Mouse (Mus musculus) liver, adult 2 months (tissue): ENCODE data around the gene C8a.

Experiments used
- CTCF ChIP-seq: fragments of 200-500 bp; IDR thresholded peaks from 2 replicates; pipeline ENCODE4 v1.5.1; 2011; ENCODE audit warnings: low read depth, low read length, control low read depth
- POLR2A ChIP-seq: fragments of 200-500 bp; IDR thresholded peaks from 2 replicates; pipeline ENCODE4 v1.6.1; 2011; ENCODE audit warnings: low read length, control low read depth; ENCODE audit not compliant: insufficient read depth; ENCODE audit errors: extremely low read depth

GRCm38 (mm10) chr4:104914711-104915247, 38.6 kb upstream of the C8a start:
- TF ChIP-seq POLR2A (no peak), CTCF (no peak)
